Mouse (Mus musculus): ENCODE results near the gene Acvr1. TPM values are rescaled to one million over a fixed set of nuclear protein-coding genes. Genes with fewer than 3 reads are reported as not detected.

Acvr1 gene
- total and polyA plus RNA-seq, 2 experiments from 2014 or later, result 4.1 to 10.0 TPM

- no peaks in the 10 kb centered on the region for H3K9me3 ChIP-seq (ENCODE audit: low read length)
- WGBS, result 51% methylated on average over 15 of the region's 15 CpGs
- no peak overlapping the region for H3K4me3 ChIP-seq (ENCODE audit: low read depth, low read length)
- no peaks in the 10 kb centered on the region for H3K4me1 ChIP-seq (ENCODE audit: insufficient read depth, low read length)
- no peak overlapping the region for H3K9ac ChIP-seq (replicated peaks; ENCODE audit: low read length, poor library complexity, severe bottlenecking)
- H3K27me3 ChIP-seq (ENCODE audit: insufficient read depth, low read length), result no peaks in the 10 kb centered on the region
- no peaks in the 10 kb centered on the region for H3K36me3 ChIP-seq (ENCODE audit: insufficient read depth, low read length)
- peak overlapping the region; percentile 26; the same call in 1 of the 2 replicates for H3K4me2 ChIP-seq (ENCODE audit: low read depth, low read length, poor library complexity, severe bottlenecking)
- no peak overlapping the region for H3K27ac ChIP-seq (ENCODE audit: low read depth, low read length)
- ATAC-seq (ENCODE audit: low FRiP score) (no peak), DNase-seq (ENCODE audit: low spot score) (no peak)
- no peak for TF ChIP-seq CTCF (IDR thresholded peaks at IDR 0.05)
Observed at GRCm38 (mm10) chr2:58516000-58516399, 51.0 kb downstream of the Acvr1 start.

- Histone ChIP-seq H3K27me3 (ENCODE audit: insufficient read depth, low read length) (no peaks in the 10 kb centered on the region), H3K4me2 (ENCODE audit: low read depth, low read length, poor library complexity, severe bottlenecking) (no peak overlapping the region), H3K27ac (ENCODE audit: low read depth, low read length) (no peak overlapping the region), H3K36me3 (ENCODE audit: insufficient read depth, low read length) (no peaks in the 10 kb centered on the region), H3K4me1 (ENCODE audit: insufficient read depth, low read length) (no peaks in the 10 kb centered on the region), H3K9ac (replicated peaks; ENCODE audit: low read length, poor library complexity, severe bottlenecking) (no peak overlapping the region), H3K9me3 (ENCODE audit: low read length) (no peaks in the 10 kb centered on the region), H3K4me3 (ENCODE audit: low read depth, low read length) (no peak overlapping the region)
- ATAC-seq (ENCODE audit: low FRiP score), result no peak
- no peak for TF ChIP-seq CTCF (IDR thresholded peaks at IDR 0.05)
- DNase-seq (ENCODE audit: low spot score), result no peak
- WGBS, result 92% methylated on average over 11 of the region's 11 CpGs
Observed at GRCm38 (mm10) chr2:58514489-58514888, 52.5 kb downstream of the Acvr1 start.

- DNase-seq (ENCODE audit: low spot score) (no peak), ATAC-seq (ENCODE audit: low FRiP score) (no peak)
- Histone ChIP-seq H3K36me3 (ENCODE audit: insufficient read depth, low read length) (no peaks in the 10 kb centered on the region), H3K27ac (ENCODE audit: low read depth, low read length) (no peak overlapping the region), H3K4me3 (ENCODE audit: low read depth, low read length) (no peak overlapping the region), H3K9ac (replicated peaks; ENCODE audit: low read length, poor library complexity, severe bottlenecking) (no peak overlapping the region), H3K9me3 (ENCODE audit: low read length) (no peaks in the 10 kb centered on the region), H3K4me2 (ENCODE audit: low read depth, low read length, poor library complexity, severe bottlenecking) (no peak overlapping the region), H3K27me3 (ENCODE audit: insufficient read depth, low read length) (no peaks in the 10 kb centered on the region), H3K4me1 (ENCODE audit: insufficient read depth, low read length) (no peaks in the 10 kb centered on the region)
- TF ChIP-seq CTCF (IDR thresholded peaks at IDR 0.05), result no peak
- WGBS, result 73% methylated on average over 3 of the region's 3 CpGs
Observed at GRCm38 (mm10) chr2:58513212-58513611, 53.7 kb downstream of the Acvr1 start.

GRCm38 (mm10) chr2:58510192-58510591, 56.8 kb downstream of the Acvr1 start:
- WGBS, result 82% methylated on average over 8 of the region's 8 CpGs
- no peaks in the 10 kb centered on the region for H3K4me1 ChIP-seq (ENCODE audit: insufficient read depth, low read length)

GRCm38 (mm10) chr2:58505306-58506090, 61.5 kb downstream of the Acvr1 start:
- H3K36me3 ChIP-seq (ENCODE audit: insufficient read depth, low read length), result no peaks in the 10 kb centered on the region
- no peak overlapping the region for H3K4me2 ChIP-seq (ENCODE audit: low read depth, low read length, poor library complexity, severe bottlenecking)
- H3K9ac ChIP-seq (replicated peaks; ENCODE audit: low read length, poor library complexity, severe bottlenecking), result no peak overlapping the region
- H3K27ac ChIP-seq (ENCODE audit: low read depth, low read length), result no peak overlapping the region
- H3K4me1 ChIP-seq (ENCODE audit: insufficient read depth, low read length), result no peaks in the 10 kb centered on the region
- no peaks in the 10 kb centered on the region for H3K9me3 ChIP-seq (ENCODE audit: low read length)
- WGBS, result 85% methylated on average over 9 of the region's 9 CpGs
- no peak for DNase-seq (ENCODE audit: low spot score)
- TF ChIP-seq CTCF (IDR thresholded peaks at IDR 0.05), result no peak
- no peaks in the 10 kb centered on the region for H3K27me3 ChIP-seq (ENCODE audit: insufficient read depth, low read length)
- H3K4me3 ChIP-seq (ENCODE audit: low read depth, low read length), result no peak overlapping the region
- ATAC-seq (ENCODE audit: low FRiP score), result no peak

More at GRCm38 (mm10) chr2:58510192-58510591, 56.8 kb downstream of the Acvr1 start:
- Histone ChIP-seq H3K9ac (replicated peaks; ENCODE audit: low read length, poor library complexity, severe bottlenecking) (no peak overlapping the region), H3K4me3 (ENCODE audit: low read depth, low read length) (no peak overlapping the region), H3K27ac (ENCODE audit: low read depth, low read length) (no peak overlapping the region), H3K4me2 (ENCODE audit: low read depth, low read length, poor library complexity, severe bottlenecking) (no peak overlapping the region), H3K27me3 (ENCODE audit: insufficient read depth, low read length) (no peaks in the 10 kb centered on the region), H3K36me3 (ENCODE audit: insufficient read depth, low read length) (no peaks in the 10 kb centered on the region), H3K9me3 (ENCODE audit: low read length) (no peaks in the 10 kb centered on the region)
- TF ChIP-seq CTCF (IDR thresholded peaks at IDR 0.05), result no peak
- no peak for DNase-seq (ENCODE audit: low spot score)
- ATAC-seq (ENCODE audit: low FRiP score), result no peak

- Histone ChIP-seq H3K4me3 (ENCODE audit: low read depth, low read length) (no peak overlapping the region), H3K27ac (ENCODE audit: low read depth, low read length) (no peak overlapping the region), H3K4me2 (ENCODE audit: low read depth, low read length, poor library complexity, severe bottlenecking) (no peak overlapping the region), H3K9me3 (ENCODE audit: low read length) (no peaks in the 10 kb centered on the region), H3K27me3 (ENCODE audit: insufficient read depth, low read length) (no peaks in the 10 kb centered on the region), H3K9ac (replicated peaks; ENCODE audit: low read length, poor library complexity, severe bottlenecking) (no peak overlapping the region), H3K4me1 (ENCODE audit: insufficient read depth, low read length) (no peaks in the 10 kb centered on the region), H3K36me3 (ENCODE audit: insufficient read depth, low read length) (no peaks in the 10 kb centered on the region)
- 81% methylated on average over 8 of the region's 8 CpGs for WGBS
- ATAC-seq (ENCODE audit: low FRiP score) (no peak), DNase-seq (ENCODE audit: low spot score) (no peak)
- no peak for TF ChIP-seq CTCF (IDR thresholded peaks at IDR 0.05)
Observed at GRCm38 (mm10) chr2:58496647-58497410, 70.1 kb downstream of the Acvr1 start.

All from midbrain, postnatal 0 days (tissue).